Mouse (Mus musculus) heart, embryonic 14.5 days (tissue): ENCODE results near the gene Kirrel3. TPM values are rescaled to one million over a fixed set of nuclear protein-coding genes. Genes with fewer than 3 reads are reported as not detected.

Experiments used
- ATAC-seq: fragments of 200-750 bp; cut with Nextera tagmentation; 2 replicates; pipeline ENCODE4 v1.8.0; 2017; ENCODE audit warnings: low read depth, moderate TSS enrichment; ENCODE audit not compliant: insufficient number of reproducible peaks, insufficient read depth, low FRiP score
- H3K27ac ChIP-seq, 2 experiments: fragments of 200-500 bp in 1 of 2; fragments of 300-500 bp in 1 of 2; sonication (generic) in 1 of 2; replicated peaks in 1 of 2; 2 replicates each; pipeline ENCODE4 v1.5.1; 2012 to 2014; ENCODE audit warnings: low read depth in 2 of 2, low read length in 2 of 2, control low read depth in 1 of 2, mild to moderate bottlenecking in 1 of 2, mixed read lengths in 1 of 2; ENCODE audit not compliant: control insufficient read depth in 1 of 2, insufficient read depth in 1 of 2
- H3K27me3 ChIP-seq: fragments of 300-500 bp; sonication (generic); 2 replicates; pipeline ENCODE4 v1.6.1; 2014; ENCODE audit warnings: mild to moderate bottlenecking, low read length, control low read depth; ENCODE audit not compliant: control insufficient read depth, insufficient read depth
- H3K36me3 ChIP-seq: fragments of 300-500 bp; sonication (generic); 2 replicates; pipeline ENCODE4 v1.6.1; 2014; ENCODE audit warnings: mild to moderate bottlenecking, control low read depth, low read length, mixed read lengths; ENCODE audit not compliant: control insufficient read depth, insufficient read depth
- H3K4me1 ChIP-seq, 2 experiments: fragments of 200-500 bp in 1 of 2; fragments of 300-500 bp in 1 of 2; sonication (generic) in 1 of 2; 2 replicates each; pipeline ENCODE4 v1.6.1; 2012 to 2014; ENCODE audit warnings: low read length in 2 of 2, control low read depth in 1 of 2, mixed read lengths in 1 of 2; ENCODE audit not compliant: control insufficient read depth in 2 of 2, insufficient read depth in 2 of 2
- H3K4me2 ChIP-seq: fragments of 300-500 bp; sonication (generic); 2 replicates; pipeline ENCODE4 v1.6.1; 2014; ENCODE audit warnings: mild to moderate bottlenecking, low read length
- H3K4me3 ChIP-seq, 2 experiments: fragments of 200-500 bp in 1 of 2; fragments of 300-500 bp in 1 of 2; sonication (generic) in 1 of 2; 2 replicates each; pipeline ENCODE4 v1.5.1; 2012 to 2014; ENCODE audit warnings: low read length in 2 of 2, mild to moderate bottlenecking in 2 of 2, control low read depth in 1 of 2, low read depth in 1 of 2, moderate library complexity in 1 of 2; ENCODE audit not compliant: control insufficient read depth in 1 of 2, insufficient read depth in 1 of 2
- H3K9ac ChIP-seq: fragments of 300-500 bp; sonication (generic); 2 replicates; pipeline ENCODE4 v1.6.1; 2014; ENCODE audit warnings: mild to moderate bottlenecking, low read length
- H3K9me3 ChIP-seq: fragments of 300-500 bp; sonication (generic); 2 replicates; pipeline ENCODE4 v1.6.1; 2016; ENCODE audit warnings: low read length, control low read depth; ENCODE audit not compliant: control insufficient read depth
- WGBS: fragments of 180-500 bp; shearing (Covaris S2); extraction: QIAGEN DNeasy Blood & Tissue Kit; methylation state at CpG from one replicate; pipeline ENCODE4 v1.1.7; 2014; 5-methylcytosine and 5-hydroxymethylcytosine counted together
- polyA plus RNA-seq: library from polyadenylated mRNA; unstranded; fragments of >200 nt; fragmentation: Nextera tagmentation; extraction: Ambion mirVana; gene quantifications from 2 replicates; pipeline ENCODE4 v1.2.1, GENCODE M21; 2014

Gene Kirrel3
- polyA plus RNA-seq, 1 experiment from 2014 or later = 1.0 TPM

DNA sequence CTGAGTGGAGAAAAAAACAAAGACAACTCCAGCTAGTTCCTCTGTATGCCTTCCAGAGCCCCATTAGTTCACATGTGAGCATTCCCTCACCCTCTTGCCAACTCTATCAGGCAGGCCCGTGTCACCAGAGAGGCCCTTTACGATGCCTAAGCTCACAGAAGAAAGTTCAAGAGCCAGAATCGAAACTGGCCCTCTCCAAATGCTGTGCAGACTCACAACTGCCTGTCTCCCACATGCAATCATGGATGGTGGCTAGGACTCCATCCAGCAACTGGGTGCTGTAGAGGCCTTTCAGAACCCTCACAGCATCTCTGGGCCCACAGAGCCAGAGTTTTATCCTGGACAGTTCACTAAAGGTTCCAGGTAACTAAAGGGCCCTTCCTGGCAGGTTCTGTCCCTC, 470.8 kb downstream of the Kirrel3 start:
- no peak overlapping the region for H3K4me3 ChIP-seq
- H3K36me3 ChIP-seq = no peaks in the 10 kb centered on the region
- H3K27me3 ChIP-seq = no peaks in the 10 kb centered on the region
- no peak overlapping the region for H3K9ac ChIP-seq
- no peak overlapping the region for H3K27ac ChIP-seq
- H3K4me2 ChIP-seq = no peak overlapping the region
- 75% methylated on average over 3 of the region's 3 CpGs for WGBS
- no peaks in the 10 kb centered on the region for H3K9me3 ChIP-seq
- ATAC-seq = no peak
- H3K4me1 ChIP-seq = peaks cover 6 to 13% of the 10 kb centered on the region in 2 experiments

DNA sequence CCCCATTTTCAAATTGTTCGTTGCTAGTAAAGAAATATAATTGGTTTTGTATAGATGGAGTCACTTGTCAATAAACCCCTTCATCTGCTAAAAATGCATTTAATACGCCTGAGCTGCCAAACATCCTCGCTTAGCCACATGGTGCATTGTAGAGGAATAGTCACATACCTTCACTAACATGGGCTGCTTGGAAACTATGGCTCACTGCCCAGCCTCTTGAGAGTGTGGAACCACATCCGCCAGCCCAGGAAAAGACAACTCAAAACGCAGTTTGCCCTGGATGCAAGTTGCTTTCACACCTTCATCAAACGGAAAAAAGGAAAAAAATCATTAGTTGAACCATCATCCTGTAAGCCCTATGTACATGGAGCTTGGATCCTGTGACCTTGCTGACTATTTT, 472.0 kb downstream of the Kirrel3 start:
- Histone ChIP-seq H3K27ac (no peak overlapping the region), H3K9me3 (no peaks in the 10 kb centered on the region), H3K36me3 (no peaks in the 10 kb centered on the region), H3K4me2 (no peak overlapping the region), H3K9ac (no peak overlapping the region), H3K4me1 (peaks cover 6 to 13% of the 10 kb centered on the region in 2 experiments), H3K27me3 (peaks cover 7% of the 10 kb centered on the region; the same call in 1 of the 2 replicates), H3K4me3 (no peak overlapping the region)
- ATAC-seq = no peak
- WGBS = 60% methylated on average over 6 of the region's 6 CpGs

- 79% methylated on average over 5 of the region's 5 CpGs for WGBS
Measured at GRCm38 (mm10) chr9:34958183-34958830, 472.6 kb downstream of the Kirrel3 start.

DNA sequence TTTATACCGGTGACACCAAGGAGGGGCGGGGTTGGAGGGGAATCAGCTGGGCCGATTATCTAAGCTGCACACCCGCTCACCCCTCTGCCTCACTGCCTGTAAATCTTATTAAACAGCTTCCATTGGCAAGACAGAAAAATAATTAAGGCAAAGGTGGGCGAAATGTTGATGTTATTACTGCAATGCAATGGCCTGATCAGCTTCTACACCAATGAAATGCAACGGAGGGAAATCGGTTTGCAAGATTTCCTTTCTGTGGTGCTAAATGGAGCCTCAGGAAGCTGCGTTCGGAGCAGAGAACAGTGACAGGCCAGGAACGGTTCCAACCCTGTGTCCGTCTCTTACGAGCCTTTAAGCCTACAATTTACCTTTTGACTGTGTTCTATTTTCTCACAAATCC, 475.0 kb downstream of the Kirrel3 start:
- H3K9ac ChIP-seq = no peak overlapping the region
- WGBS = 61% methylated on average over 12 of the region's 12 CpGs
- no peaks in the 10 kb centered on the region for H3K36me3 ChIP-seq
- no peaks in the 10 kb centered on the region for H3K4me1 ChIP-seq
- H3K4me2 ChIP-seq = no peak overlapping the region
- H3K27ac ChIP-seq = no peak overlapping the region
- ATAC-seq = no peak
- H3K4me3 ChIP-seq = no peak overlapping the region
- no peaks in the 10 kb centered on the region for H3K9me3 ChIP-seq
- H3K27me3 ChIP-seq = peaks cover 11% of the 10 kb centered on the region; the same call in 1 of the 2 replicates

More at GRCm38 (mm10) chr9:34958183-34958830, 472.6 kb downstream of the Kirrel3 start:
- Histone ChIP-seq H3K9me3 (no peaks in the 10 kb centered on the region), H3K9ac (no peak overlapping the region), H3K4me2 (no peak overlapping the region), H3K27ac (no peak overlapping the region), H3K36me3 (no peaks in the 10 kb centered on the region), H3K27me3 (peaks cover 8% of the 10 kb centered on the region; the same call in 1 of the 2 replicates), H3K4me3 (no peak overlapping the region), H3K4me1 (peaks cover 6 to 8% of the 10 kb centered on the region in 2 experiments)
- ATAC-seq = no peak

DNA sequence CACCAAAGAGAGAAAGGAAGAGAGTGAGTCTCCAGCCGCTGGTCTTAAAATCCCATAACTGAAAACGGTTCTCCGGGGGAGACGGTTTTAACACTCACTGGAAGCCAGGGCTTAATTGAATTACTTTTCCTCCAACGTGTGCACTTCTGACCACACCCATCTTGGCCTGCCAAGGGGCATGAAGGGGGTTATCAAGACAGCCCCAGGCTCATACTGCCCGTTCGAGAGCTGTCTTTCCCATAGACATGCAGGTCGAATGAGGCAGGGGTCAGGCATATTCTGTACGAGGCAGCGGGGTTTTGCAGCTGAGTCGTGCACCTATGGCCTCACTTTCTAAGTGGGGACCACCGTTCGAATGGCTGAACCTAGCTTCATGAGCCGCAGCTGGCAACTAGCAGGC, 475.5 kb downstream of the Kirrel3 start:
- Histone ChIP-seq H3K27me3 (peaks cover 11% of the 10 kb centered on the region; the same call in 1 of the 2 replicates), H3K4me2 (no peak overlapping the region), H3K4me1 (no peaks in the 10 kb centered on the region), H3K9ac (no peak overlapping the region), H3K4me3 (no peak overlapping the region), H3K9me3 (no peaks in the 10 kb centered on the region), H3K27ac (no peak overlapping the region), H3K36me3 (no peaks in the 10 kb centered on the region)
- ATAC-seq = no peak
- 67% methylated on average over 14 of the region's 14 CpGs for WGBS

DNA sequence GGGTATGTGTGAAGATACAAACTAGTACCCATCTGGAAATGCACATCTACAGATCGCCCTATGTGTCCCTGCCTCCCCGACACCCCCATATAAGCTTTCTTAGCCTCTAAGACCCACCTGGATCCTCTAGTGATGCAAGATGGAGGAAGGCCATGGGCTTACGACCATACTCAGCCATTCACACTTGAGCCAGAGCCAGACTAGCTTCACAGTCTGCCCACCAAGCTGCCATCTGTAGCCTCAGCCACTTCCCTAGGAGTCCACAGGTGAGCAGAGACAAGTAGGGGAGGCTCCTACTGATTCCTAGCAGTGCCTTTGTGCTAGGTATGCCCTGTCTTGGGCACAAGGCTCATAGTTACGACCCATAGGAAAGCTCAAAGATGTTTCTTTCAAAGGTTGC, 476.6 kb downstream of the Kirrel3 start:
- H3K4me3 ChIP-seq = no peak overlapping the region
- H3K9me3 ChIP-seq = no peaks in the 10 kb centered on the region
- H3K36me3 ChIP-seq = no peaks in the 10 kb centered on the region
- ATAC-seq = no peak
- H3K4me1 ChIP-seq = no peaks in the 10 kb centered on the region
- peaks cover 11% of the 10 kb centered on the region; the same call in 1 of the 2 replicates for H3K27me3 ChIP-seq
- H3K4me2 ChIP-seq = no peak overlapping the region
- no peak overlapping the region for H3K9ac ChIP-seq
- no peak overlapping the region for H3K27ac ChIP-seq
- WGBS = 85% methylated on average over 4 of the region's 4 CpGs

DNA sequence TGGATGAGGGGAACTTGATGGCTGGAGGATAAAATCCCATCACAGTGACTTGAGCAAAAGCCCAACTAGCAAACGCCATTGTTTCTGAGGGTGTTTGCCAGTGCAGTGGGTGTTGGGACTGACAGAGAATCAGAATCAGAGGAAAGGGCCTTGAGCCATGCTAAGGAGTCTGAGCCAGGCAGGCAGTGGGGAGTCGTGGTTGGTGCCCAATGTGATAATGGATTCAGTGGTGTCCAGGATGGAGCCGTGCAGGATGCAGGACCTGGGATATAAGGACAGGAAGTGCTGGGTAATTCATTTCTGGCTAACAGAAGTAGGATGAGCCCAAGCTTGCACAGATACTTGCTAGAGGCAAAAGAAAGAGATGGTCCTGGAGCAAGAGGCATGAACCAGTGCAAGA, 477.9 kb downstream of the Kirrel3 start:
- WGBS = 63% methylated on average over 3 of the region's 3 CpGs
- H3K9me3 ChIP-seq = no peaks in the 10 kb centered on the region

More for the DNA sequence above, 477.9 kb downstream of the Kirrel3 start:
- Histone ChIP-seq H3K4me3 (no peak overlapping the region), H3K27me3 (peaks cover 11% of the 10 kb centered on the region; the same call in 1 of the 2 replicates), H3K27ac (no peak overlapping the region), H3K4me2 (no peak overlapping the region), H3K9ac (no peak overlapping the region), H3K36me3 (no peaks in the 10 kb centered on the region), H3K4me1 (no peaks in the 10 kb centered on the region)
- no peak for ATAC-seq
